ENCODE assay signal across 11 mouse cellular contexts in genomic region chr6:108458826-108459225, GRCm38 (mm10).
A peak's percentile ranks its signal among the peaks of the same experiment; 100 is the strongest.
DNase-seq lines count a peak whose midpoint lies in the region; ATAC-seq and TF ChIP-seq lines count a peak whose summit lies in the region.
"Had no signal": no experiment of that assay in that cellular context is flagged by ENCODE, and none has a peak within 500 bp of the region (broad histone marks: within the 10 kb centered on the region; RNA-seq: fewer than 3 reads in every experiment).

No protein-coding gene starts in this region.

- no peak overlapping the region for H3K4me2 ChIP-seq in lung, postnatal 0 days (replicated peaks; ENCODE audit: low read depth, low read length)
- H3K4me2 ChIP-seq: lung, embryonic 15.5 days had no signal

- peak overlapping the region; percentile 61; the same call in 1 of the 2 replicates for H3K4me3 ChIP-seq in gastrocnemius, adult 2 months
- H3K4me3 ChIP-seq in lung, postnatal 0 days (ENCODE audit: low read depth, low read length): no peak overlapping the region
- H3K4me3 ChIP-seq: left cerebral cortex, adult 2 months; lung, embryonic 15.5 days had no signal

- DNase-seq in gastrocnemius, adult 2 months: peak; percentile 77
- DNase-seq in gastrocnemius, postnatal 10 days: no peak
- no peak for DNase-seq in lung, postnatal 0 days (ENCODE audit: low spot score)
- DNase-seq in lung, adult 18-20 months: no peak
- peak; percentile 39 to 73 for DNase-seq in kidney, postnatal 25 days
- no peak for DNase-seq in embryo, embryonic 9.5 days (ENCODE audit: extremely low spot score)
- DNase-seq in thymus, postnatal 4 days: no peak
- DNase-seq in thymus, postnatal 14 days: no peak
- DNase-seq: thymus, postnatal 25 days had no signal

- H3K27ac ChIP-seq in gastrocnemius, adult 2 months: peak overlapping the region; percentile 89
- peak overlapping the region; percentile 68; the same call in 1 of the 2 replicates for H3K27ac ChIP-seq in lung, postnatal 0 days (ENCODE audit: low read length)
- H3K27ac ChIP-seq: left cerebral cortex, adult 2 months had no signal

- 89% methylated on average over 11 of the region's 11 CpGs for WGBS in lung, postnatal 0 days

- peaks cover 13% of the 10 kb centered on the region; the same call in 1 of the 2 replicates for H3K4me1 ChIP-seq in lung, postnatal 0 days (ENCODE audit: insufficient read depth, low read depth, low read length)

- H3K27me3 ChIP-seq in lung, postnatal 0 days (replicated peaks; ENCODE audit: insufficient read depth, low read length): no peaks in the 10 kb centered on the region
- H3K27me3 ChIP-seq: lung, embryonic 15.5 days had no signal

- TF ChIP-seq EP300 in lung, postnatal 0 days (IDR thresholded peaks at IDR 0.05): no peak

- no peaks in the 10 kb centered on the region for H3K9me3 ChIP-seq in lung, postnatal 0 days (ENCODE audit: low read length)
- H3K9me3 ChIP-seq: lung, embryonic 15.5 days had no signal

- no peak overlapping the region for H3K9ac ChIP-seq in lung, postnatal 0 days (replicated peaks; ENCODE audit: low read depth)
- H3K9ac ChIP-seq: lung, embryonic 15.5 days had no signal

- no peaks in the 10 kb centered on the region for H3K36me3 ChIP-seq in lung, postnatal 0 days (ENCODE audit: insufficient read depth, low read length)
- H3K36me3 ChIP-seq: lung, embryonic 15.5 days had no signal

- no peak for TF ChIP-seq CTCF in gastrocnemius, adult 2 months (IDR thresholded peaks at IDR 0.05)
- TF ChIP-seq CTCF in lung, postnatal 0 days (IDR thresholded peaks at IDR 0.05): no peak

- intact Hi-C loops in gastrocnemius, adult 2 months (cut with DNase I): no loop called here

- no peak for ATAC-seq in lung, postnatal 0 days

Comparison
In these comparisons a context has a peak if more than half of its experiments do, and no peak if none do; other contexts are left out.
1. DNase-seq: peak in gastrocnemius, adult 2 months (single experiment) and kidney, postnatal 25 days (2 of 2); none in gastrocnemius, postnatal 10 days (single experiment), lung, postnatal 0 days (single experiment), lung, adult 18-20 months (0 of 2), embryo, embryonic 9.5 days (single experiment), thymus, postnatal 4 days (single experiment) and thymus, postnatal 14 days (single experiment).